6 mouse cellular contexts compared by ENCODE assay signal in the genomic region with DNA sequence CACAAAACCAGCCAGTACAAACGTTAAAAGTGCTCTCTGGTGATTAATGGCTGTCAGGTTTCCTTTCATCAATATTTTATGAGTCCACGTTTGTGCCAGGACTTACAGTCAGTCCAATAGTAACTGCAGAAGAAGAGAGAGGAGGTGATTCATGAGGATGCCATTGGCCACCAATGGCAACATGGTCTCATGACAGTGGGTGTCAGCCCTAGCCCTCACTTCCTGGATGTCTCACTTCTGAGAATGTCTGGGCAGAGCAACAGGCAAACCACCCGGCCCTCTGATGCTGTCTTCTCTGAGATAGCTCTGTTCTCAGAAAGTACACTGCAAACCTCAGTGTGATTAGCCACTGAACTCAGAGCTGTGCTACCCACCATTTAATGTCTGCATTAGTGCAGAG.
"Had no signal": no experiment of that assay in that cellular context is flagged by ENCODE, and none has a peak within 500 bp of the region (broad histone marks: within the 10 kb centered on the region; RNA-seq: fewer than 3 reads in every experiment).

No protein-coding gene starts in this region.

- ATAC-seq: midbrain, embryonic 16.5 days had no signal

- DNase-seq: kidney, postnatal 10 days; left cerebral cortex, postnatal 4 days; lung, adult 18-20 months; thymus, adult 18-20 months; thymus, postnatal 25 days had no signal
